Mouse (Mus musculus): ENCODE data around the gene Atad1.
A peak's percentile ranks its signal among the peaks of the same experiment; 100 is the strongest.
"Not testable (repeated sequence)": the region's sequence is repeated elsewhere in the genome, so short reads cannot be mapped to it uniquely, and the experiment has no call there.

Atad1 gene

GRCm38 (mm10) chr19:32739686-32740085, at the start of gene Atad1:
Atad1 (minus strand) TSS chr19:32739786.
- no peak for DNase-seq (ENCODE audit: low spot score in 2 of 2)

GRCm38 (mm10) chr19:32788016-32788415, 48.4 kb upstream of the Atad1 start:
- not testable (repeated sequence) for DNase-seq (ENCODE audit: low spot score in 2 of 2)

- DNase-seq (ENCODE audit: low spot score in 2 of 2): not testable (repeated sequence)
These were observed 47.8 kb upstream of the Atad1 start for GRCm38 (mm10) chr19:32787388-32787787.

- DNase-seq (ENCODE audit: low spot score in 2 of 2): no peak
These were observed 41.9 kb upstream of the Atad1 start for GRCm38 (mm10) chr19:32781305-32782071.

GRCm38 (mm10) chr19:32779131-32779530, 39.5 kb upstream of the Atad1 start:
- DNase-seq (ENCODE audit: low spot score in 2 of 2): no peak

- DNase-seq (ENCODE audit: low spot score in 2 of 2): no peak
These were observed 38.8 kb upstream of the Atad1 start for GRCm38 (mm10) chr19:32778411-32778810.

- no peak for DNase-seq (ENCODE audit: low spot score in 2 of 2)
These were observed 22.9 kb upstream of the Atad1 start for GRCm38 (mm10) chr19:32762493-32762892.

- DNase-seq (ENCODE audit: low spot score in 2 of 2): no peak
These were observed 21.6 kb upstream of the Atad1 start for GRCm38 (mm10) chr19:32761162-32761561.

GRCm38 (mm10) chr19:32760499-32760898, 20.9 kb upstream of the Atad1 start:
- no peak for DNase-seq (ENCODE audit: low spot score in 2 of 2)

- no peak for DNase-seq (ENCODE audit: low spot score in 2 of 2)
These were observed 19.9 kb upstream of the Atad1 start for GRCm38 (mm10) chr19:32759357-32760024.

GRCm38 (mm10) chr19:32758793-32759161, 19.2 kb upstream of the Atad1 start:
- no peak for DNase-seq (ENCODE audit: low spot score in 2 of 2)

- DNase-seq (ENCODE audit: low spot score in 2 of 2): peak in 1 of 2 experiments; percentile 35
These were observed 18.5 kb upstream of the Atad1 start for GRCm38 (mm10) chr19:32757831-32758792.

GRCm38 (mm10) chr19:32756900-32757725, 17.5 kb upstream of the Atad1 start, which contains the start of gene Pten:
Pten (plus strand) TSS chr19:32757497.
- DNase-seq (ENCODE audit: low spot score in 2 of 2): peak; percentile 86 to 95

- no peak for DNase-seq (ENCODE audit: low spot score in 2 of 2)
These were observed 17.0 kb upstream of the Atad1 start for GRCm38 (mm10) chr19:32756636-32756899.

- peak; percentile 91 to 97 for DNase-seq (ENCODE audit: low spot score in 2 of 2)
These were observed 16.4 kb upstream of the Atad1 start for GRCm38 (mm10) chr19:32755792-32756635.

GRCm38 (mm10) chr19:32755104-32755791, 15.7 kb upstream of the Atad1 start:
- no peak for DNase-seq (ENCODE audit: low spot score in 2 of 2)

- peak in 1 of 2 experiments; percentile 9 for DNase-seq (ENCODE audit: low spot score in 2 of 2)
These were observed 14.8 kb upstream of the Atad1 start for GRCm38 (mm10) chr19:32754188-32755000.

- DNase-seq (ENCODE audit: low spot score in 2 of 2): no peak
These were observed 13.8 kb upstream of the Atad1 start for GRCm38 (mm10) chr19:32753386-32753785.

GRCm38 (mm10) chr19:32752357-32752756, 12.8 kb upstream of the Atad1 start:
- DNase-seq (ENCODE audit: low spot score in 2 of 2): no peak

All from left cerebral cortex, adult 9 months (tissue).